Mouse (Mus musculus): ENCODE results near the gene Ccdc146. TPM values are rescaled to one million over a fixed set of nuclear protein-coding genes. Genes with fewer than 3 reads are reported as not detected.

Ccdc146 gene
- 0.23 and 0.36 TPM in 2 replicates for polyA plus RNA-seq (2015; fragmentation: Nextera tagmentation; extraction: Ambion mirVana)

- WGBS = under 1% methylated on average over 67 of the region's 68 CpGs
- Histone ChIP-seq H3K4me2 (ENCODE audit: low read length) (peak within 1 kb of the TSS; percentile 100), H3K4me1 (replicated peaks; ENCODE audit: control insufficient read depth, insufficient read depth, low read length) (peaks cover 15% of the 10 kb centered on the region), H3K36me3 (ENCODE audit: control insufficient read depth, insufficient read depth) (no peaks in the 10 kb centered on the region), H3K27ac (ENCODE audit: low read length) (no peak within 1 kb of the TSS), H3K9me3 (ENCODE audit: control insufficient read depth, low read length) (no peaks in the 10 kb centered on the region), H3K27me3 (replicated peaks; ENCODE audit: control insufficient read depth, insufficient read depth, low read length) (no peaks in the 10 kb centered on the region), H3K4me3 (replicated peaks; ENCODE audit: low read length) (peak within 1 kb of the TSS; percentile 93), H3K9ac (replicated peaks; ENCODE audit: low read depth, low read length) (peak within 1 kb of the TSS; percentile 75)
- peak; percentile 100 for ATAC-seq
These were observed at the start of gene Ccdc146, which contains the start of gene Fam185a for GRCm38 (mm10) chr5:21424614-21425602. Gene Ccdc146 (minus strand): TSS chr5:21424677. Gene Fam185a (plus strand): TSS chr5:21424958.

- Histone ChIP-seq H3K9ac (replicated peaks; ENCODE audit: low read depth, low read length) (no peak overlapping the region), H3K4me3 (replicated peaks; ENCODE audit: low read length) (no peak overlapping the region), H3K4me1 (replicated peaks; ENCODE audit: control insufficient read depth, insufficient read depth, low read length) (no peaks in the 10 kb centered on the region), H3K36me3 (ENCODE audit: control insufficient read depth, insufficient read depth) (no peaks in the 10 kb centered on the region), H3K9me3 (ENCODE audit: control insufficient read depth, low read length) (no peaks in the 10 kb centered on the region), H3K27ac (ENCODE audit: low read length) (no peak overlapping the region), H3K27me3 (replicated peaks; ENCODE audit: control insufficient read depth, insufficient read depth, low read length) (no peaks in the 10 kb centered on the region), H3K4me2 (ENCODE audit: low read length) (no peak overlapping the region)
- no peak for ATAC-seq
- 92% methylated on average over 12 of the region's 12 CpGs for WGBS
These were observed 43.6 kb upstream of the Ccdc146 start for GRCm38 (mm10) chr5:21468100-21468499.

GRCm38 (mm10) chr5:21467387-21467786 lies 42.9 kb upstream of the Ccdc146 start:
- Histone ChIP-seq H3K27me3 (replicated peaks; ENCODE audit: control insufficient read depth, insufficient read depth, low read length) (no peaks in the 10 kb centered on the region), H3K4me2 (ENCODE audit: low read length) (no peak overlapping the region), H3K9me3 (ENCODE audit: control insufficient read depth, low read length) (no peaks in the 10 kb centered on the region), H3K4me1 (replicated peaks; ENCODE audit: control insufficient read depth, insufficient read depth, low read length) (no peaks in the 10 kb centered on the region), H3K27ac (ENCODE audit: low read length) (no peak overlapping the region), H3K4me3 (replicated peaks; ENCODE audit: low read length) (no peak overlapping the region), H3K9ac (replicated peaks; ENCODE audit: low read depth, low read length) (no peak overlapping the region), H3K36me3 (ENCODE audit: control insufficient read depth, insufficient read depth) (no peaks in the 10 kb centered on the region)
- 82% methylated on average over 7 of the region's 7 CpGs for WGBS
- ATAC-seq = no peak

GRCm38 (mm10) chr5:21440833-21441530 lies 16.5 kb upstream of the Ccdc146 start:
- H3K9me3 ChIP-seq (ENCODE audit: control insufficient read depth, low read length) = no peaks in the 10 kb centered on the region
- no peak for ATAC-seq
- H3K27me3 ChIP-seq (replicated peaks; ENCODE audit: control insufficient read depth, insufficient read depth, low read length) = no peaks in the 10 kb centered on the region
- H3K36me3 ChIP-seq (ENCODE audit: control insufficient read depth, insufficient read depth) = no peaks in the 10 kb centered on the region
- no peaks in the 10 kb centered on the region for H3K4me1 ChIP-seq (replicated peaks; ENCODE audit: control insufficient read depth, insufficient read depth, low read length)
- H3K27ac ChIP-seq (ENCODE audit: low read length) = no peak overlapping the region
- WGBS = 38% methylated on average over 8 of the region's 8 CpGs
- H3K4me2 ChIP-seq (ENCODE audit: low read length) = no peak overlapping the region
- H3K4me3 ChIP-seq (replicated peaks; ENCODE audit: low read length) = no peak overlapping the region
- H3K9ac ChIP-seq (replicated peaks; ENCODE audit: low read depth, low read length) = no peak overlapping the region

- no peak overlapping the region for H3K9ac ChIP-seq (replicated peaks; ENCODE audit: low read depth, low read length)
- no peaks in the 10 kb centered on the region for H3K9me3 ChIP-seq (ENCODE audit: control insufficient read depth, low read length)
- H3K4me2 ChIP-seq (ENCODE audit: low read length) = no peak overlapping the region
- no peak overlapping the region for H3K27ac ChIP-seq (ENCODE audit: low read length)
- WGBS = 87% methylated on average over 7 of the region's 7 CpGs
- no peaks in the 10 kb centered on the region for H3K27me3 ChIP-seq (replicated peaks; ENCODE audit: control insufficient read depth, insufficient read depth, low read length)
- H3K4me1 ChIP-seq (replicated peaks; ENCODE audit: control insufficient read depth, insufficient read depth, low read length) = no peaks in the 10 kb centered on the region
- no peak overlapping the region for H3K4me3 ChIP-seq (replicated peaks; ENCODE audit: low read length)
- ATAC-seq = no peak
- no peaks in the 10 kb centered on the region for H3K36me3 ChIP-seq (ENCODE audit: control insufficient read depth, insufficient read depth)
These were observed 15.1 kb upstream of the Ccdc146 start for GRCm38 (mm10) chr5:21439446-21440110.

GRCm38 (mm10) chr5:21438428-21438827 lies 14.0 kb upstream of the Ccdc146 start:
- no peak overlapping the region for H3K9ac ChIP-seq (replicated peaks; ENCODE audit: low read depth, low read length)
- 93% methylated on average over 9 of the region's 9 CpGs for WGBS
- ATAC-seq = no peak
- H3K4me2 ChIP-seq (ENCODE audit: low read length) = no peak overlapping the region
- no peaks in the 10 kb centered on the region for H3K9me3 ChIP-seq (ENCODE audit: control insufficient read depth, low read length)
- no peak overlapping the region for H3K27ac ChIP-seq (ENCODE audit: low read length)
- H3K4me3 ChIP-seq (replicated peaks; ENCODE audit: low read length) = no peak overlapping the region
- H3K27me3 ChIP-seq (replicated peaks; ENCODE audit: control insufficient read depth, insufficient read depth, low read length) = no peaks in the 10 kb centered on the region
- no peaks in the 10 kb centered on the region for H3K4me1 ChIP-seq (replicated peaks; ENCODE audit: control insufficient read depth, insufficient read depth, low read length)
- no peaks in the 10 kb centered on the region for H3K36me3 ChIP-seq (ENCODE audit: control insufficient read depth, insufficient read depth)

- H3K4me3 ChIP-seq (replicated peaks; ENCODE audit: low read length) = no peak overlapping the region
- no peaks in the 10 kb centered on the region for H3K36me3 ChIP-seq (ENCODE audit: control insufficient read depth, insufficient read depth)
- 28% methylated on average over 8 of the region's 8 CpGs for WGBS
- H3K4me1 ChIP-seq (replicated peaks; ENCODE audit: control insufficient read depth, insufficient read depth, low read length) = no peaks in the 10 kb centered on the region
- no peak overlapping the region for H3K9ac ChIP-seq (replicated peaks; ENCODE audit: low read depth, low read length)
- no peak overlapping the region for H3K27ac ChIP-seq (ENCODE audit: low read length)
- H3K4me2 ChIP-seq (ENCODE audit: low read length) = no peak overlapping the region
- no peaks in the 10 kb centered on the region for H3K27me3 ChIP-seq (replicated peaks; ENCODE audit: control insufficient read depth, insufficient read depth, low read length)
- H3K9me3 ChIP-seq (ENCODE audit: control insufficient read depth, low read length) = no peaks in the 10 kb centered on the region
- no peak for ATAC-seq
These were observed 12.0 kb upstream of the Ccdc146 start for GRCm38 (mm10) chr5:21436471-21436975.

- Histone ChIP-seq H3K4me1 (replicated peaks; ENCODE audit: control insufficient read depth, insufficient read depth, low read length) (no peaks in the 10 kb centered on the region), H3K9ac (replicated peaks; ENCODE audit: low read depth, low read length) (no peak overlapping the region), H3K36me3 (ENCODE audit: control insufficient read depth, insufficient read depth) (no peaks in the 10 kb centered on the region), H3K4me2 (ENCODE audit: low read length) (no peak overlapping the region), H3K27me3 (replicated peaks; ENCODE audit: control insufficient read depth, insufficient read depth, low read length) (no peaks in the 10 kb centered on the region), H3K4me3 (replicated peaks; ENCODE audit: low read length) (no peak overlapping the region), H3K27ac (ENCODE audit: low read length) (peak overlapping the region; percentile 20; the same call in 1 of the 2 replicates), H3K9me3 (ENCODE audit: control insufficient read depth, low read length) (no peaks in the 10 kb centered on the region)
- ATAC-seq = peak; percentile 91
- WGBS = 67% methylated on average over 11 of the region's 11 CpGs
These were observed 9.9 kb upstream of the Ccdc146 start for GRCm38 (mm10) chr5:21434148-21434929.

All from forebrain, embryonic 16.5 days (tissue).